Mouse (Mus musculus) kidney, adult 9 months (tissue): ENCODE results near the gene Hivep2.

Experiments
- DNase-seq: peaks from one replicate; pipeline ENCODE4 v3.0.0; 2022

The Hivep2 gene

DNA sequence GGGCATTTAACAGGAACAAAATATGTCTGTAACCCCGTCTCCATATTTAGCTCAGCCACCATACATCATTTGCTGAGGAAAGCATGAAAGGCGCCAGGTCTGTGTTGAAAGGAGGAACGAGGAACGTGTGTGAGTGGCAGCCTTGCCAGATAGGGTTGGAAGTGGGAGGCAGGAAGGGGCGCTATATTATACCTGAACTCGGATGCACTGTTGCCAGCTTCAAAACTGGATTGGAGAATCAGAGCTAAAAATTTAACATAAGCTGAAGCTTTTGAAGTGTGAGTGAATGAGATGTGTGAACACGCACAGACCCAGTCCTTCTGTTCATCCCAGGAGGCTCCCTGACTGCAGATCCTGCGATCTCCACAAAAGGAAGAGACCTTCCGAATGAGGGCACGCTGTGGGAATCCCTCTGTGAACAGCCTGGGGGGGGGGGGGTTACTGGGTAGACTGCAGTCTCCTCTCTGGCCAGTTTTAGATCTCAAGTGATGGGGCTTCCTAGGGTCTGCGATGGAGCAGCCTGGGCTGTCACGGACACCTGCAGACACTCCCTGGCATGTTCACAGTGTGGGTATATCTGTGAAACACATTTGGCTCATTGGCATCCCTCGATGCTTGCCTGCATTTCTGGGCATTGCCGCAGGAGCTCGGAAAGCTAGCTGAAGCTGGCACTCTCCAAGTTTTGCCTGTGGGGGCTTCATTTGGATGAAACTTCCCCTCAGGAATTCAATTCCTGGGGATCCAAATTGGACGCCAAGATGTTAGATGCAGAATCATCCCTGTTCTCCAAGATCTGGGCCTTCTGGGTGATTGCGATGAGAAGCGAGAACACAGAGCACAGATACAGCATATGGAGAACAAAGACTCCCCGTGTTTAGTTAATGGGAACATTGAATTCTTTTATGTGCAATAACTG, 213.8 kb downstream of the Hivep2 start:
- DNase-seq: no peak

DNA sequence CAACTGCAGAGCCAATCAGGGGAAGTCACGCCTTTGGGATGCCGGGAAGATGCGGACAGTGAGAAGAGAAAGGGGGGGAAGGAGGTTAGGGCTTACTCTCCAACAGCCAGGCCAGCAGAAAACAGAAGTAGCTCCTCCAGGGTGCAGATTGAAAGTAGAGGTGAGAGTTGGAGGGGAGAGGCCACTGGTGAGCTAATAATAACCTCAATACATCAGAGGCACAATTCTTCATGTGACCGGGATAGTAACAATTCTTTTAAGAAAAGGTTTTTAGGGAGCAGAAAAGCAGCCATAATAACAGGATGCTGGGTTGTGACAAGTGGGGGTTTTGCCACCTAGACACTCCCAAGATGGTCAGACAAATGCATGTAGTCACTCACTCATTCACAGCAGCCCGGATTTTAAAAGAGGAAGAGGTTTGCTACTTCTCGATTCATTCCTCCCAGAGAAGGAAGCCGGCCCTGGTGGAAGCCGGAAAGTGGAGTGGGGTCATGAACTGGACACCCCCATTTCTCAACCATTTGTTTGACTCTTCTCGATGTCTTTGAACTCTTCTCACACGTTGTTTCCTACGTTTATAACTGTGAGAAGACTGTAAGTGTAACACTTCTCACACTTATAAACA, 220.6 kb downstream of the Hivep2 start:
- DNase-seq: no peak

DNA sequence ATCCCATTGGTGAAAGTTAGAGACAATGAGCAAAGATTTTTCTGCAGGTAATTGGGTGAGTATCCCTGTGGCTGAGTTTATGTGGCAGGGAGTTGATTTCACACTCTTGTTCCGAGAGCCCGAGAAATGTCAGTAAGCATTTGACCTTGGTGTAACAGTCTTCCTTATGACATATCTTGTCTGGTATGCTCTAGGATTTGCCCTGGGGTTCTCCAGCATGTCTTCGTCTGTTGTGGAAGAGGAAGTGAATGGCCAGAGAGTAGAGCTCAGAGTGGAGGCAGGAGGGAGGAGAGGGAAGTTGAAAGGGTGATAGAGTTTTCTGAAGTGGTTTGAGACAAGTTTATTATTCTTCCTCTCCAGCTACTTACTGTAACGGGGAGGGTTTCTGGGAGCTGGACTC, 223.2 kb downstream of the Hivep2 start:
- no peak for DNase-seq

DNA sequence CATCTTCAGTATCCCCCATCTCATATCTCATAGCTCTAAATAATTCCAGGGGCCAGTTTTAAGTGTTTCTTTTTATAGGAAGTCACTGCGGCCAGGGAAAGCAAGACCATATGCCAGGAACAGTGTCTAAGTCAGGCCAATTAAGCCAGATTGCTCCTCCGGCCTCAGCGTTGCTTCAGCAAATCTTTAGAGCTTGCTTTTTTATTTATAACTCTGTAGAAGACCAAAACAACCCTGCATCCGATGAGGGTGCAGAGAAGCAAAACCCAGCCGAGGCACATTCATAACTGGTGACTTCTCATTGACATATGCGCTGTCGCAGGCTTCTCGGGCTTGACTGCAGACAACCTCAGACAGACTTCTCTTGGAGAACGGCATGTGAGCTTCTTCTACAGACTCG, 225.3 kb downstream of the Hivep2 start:
- DNase-seq: no peak

DNA sequence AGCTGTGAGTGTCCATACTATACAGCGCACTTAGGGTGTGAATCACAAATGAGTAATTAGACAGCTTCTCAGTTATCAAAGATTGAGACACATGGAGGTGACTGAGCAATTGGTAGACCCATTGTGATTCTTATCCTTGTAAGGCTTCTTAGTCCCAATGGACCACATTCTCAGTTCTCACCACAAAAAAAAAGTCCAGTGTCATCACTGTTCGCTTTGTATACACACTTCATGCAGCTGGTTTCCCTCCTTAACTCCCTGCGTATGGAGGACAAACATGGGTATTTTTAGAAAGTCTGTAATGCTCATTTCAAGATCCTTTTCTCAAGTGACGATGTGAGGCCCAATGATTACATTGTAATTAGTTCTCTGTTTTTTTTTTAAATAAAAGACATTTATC, 226.3 kb downstream of the Hivep2 start:
- no peak for DNase-seq

DNA sequence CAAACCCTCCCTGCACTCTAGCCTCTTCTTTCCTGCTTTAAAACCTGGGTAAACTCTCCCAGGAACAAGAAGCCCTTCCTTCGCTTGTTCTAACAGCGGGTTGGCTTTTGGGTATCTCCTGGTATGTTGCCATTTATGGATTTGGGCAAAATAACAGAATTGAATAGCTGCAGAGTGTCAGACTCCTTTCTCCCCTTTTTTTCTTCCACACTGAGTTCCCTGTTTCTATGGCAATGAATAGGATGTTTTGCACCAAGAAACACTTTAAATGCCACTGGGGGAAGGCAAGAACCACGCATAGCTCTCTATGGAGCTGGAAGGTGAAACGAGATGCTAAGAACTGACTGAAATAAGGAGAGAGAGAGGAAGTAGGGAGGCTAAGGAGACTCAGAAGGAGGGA, 227.8 kb downstream of the Hivep2 start:
- no peak for DNase-seq

DNA sequence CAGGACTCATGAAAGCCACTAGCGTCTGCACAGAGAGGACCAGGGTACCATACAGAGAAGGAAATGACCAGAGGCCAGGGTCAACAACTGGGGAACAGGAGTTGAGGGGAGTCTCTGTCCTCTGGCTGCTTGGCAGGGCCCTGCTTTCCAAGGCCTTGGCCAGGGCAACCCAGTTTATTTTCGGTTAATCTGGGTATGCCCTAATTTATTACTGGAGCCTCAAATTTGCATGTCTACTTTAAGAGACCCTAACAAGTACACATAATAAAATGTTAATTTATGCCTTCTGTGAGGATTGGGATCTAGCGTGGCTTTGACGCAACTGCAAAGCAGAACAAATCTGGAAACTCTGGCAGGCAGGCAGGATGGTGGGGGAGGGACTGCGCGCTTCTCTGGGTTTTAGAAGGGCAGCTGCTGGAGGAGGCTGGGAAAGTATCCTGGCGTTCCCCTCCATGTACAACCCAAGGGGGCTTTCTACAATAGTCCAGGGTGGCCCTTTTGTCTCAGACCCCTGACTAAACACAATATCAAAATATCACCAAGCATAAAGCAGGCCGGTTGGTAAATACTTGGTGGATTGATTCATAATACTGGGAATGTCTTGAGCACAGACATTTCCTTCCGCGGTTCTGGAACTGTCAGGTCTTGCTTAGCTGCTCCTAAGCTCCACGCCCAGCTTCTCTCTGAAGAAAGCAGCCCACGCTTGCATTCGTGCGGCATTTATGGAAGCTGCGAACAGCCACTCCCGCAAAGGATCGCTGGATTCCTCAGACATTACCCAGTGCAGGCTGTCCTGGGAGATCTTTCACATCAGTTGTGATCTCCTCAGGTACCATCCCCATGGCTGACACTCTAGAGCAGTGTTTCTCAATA, 230.1 kb downstream of the Hivep2 start:
- DNase-seq: peak; percentile 19

DNA sequence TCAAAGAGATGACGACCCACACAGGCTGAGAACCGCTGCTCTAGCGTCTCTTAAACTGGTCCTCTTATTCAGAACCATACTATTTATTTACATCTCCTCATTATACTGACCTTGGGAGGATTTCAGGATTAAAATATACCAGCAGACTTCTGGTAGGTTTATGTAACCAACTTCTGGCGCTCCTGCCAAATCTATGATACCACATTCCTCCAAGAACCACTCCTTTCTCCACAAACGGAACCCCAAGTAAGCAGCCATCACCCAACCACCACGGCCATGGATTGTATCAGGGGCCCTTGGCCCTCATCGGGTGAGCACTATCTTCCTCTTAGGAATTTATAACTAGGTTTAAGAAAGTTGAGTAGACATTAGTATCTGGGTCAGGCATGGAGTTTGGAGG, 230.9 kb downstream of the Hivep2 start:
- DNase-seq: no peak

DNA sequence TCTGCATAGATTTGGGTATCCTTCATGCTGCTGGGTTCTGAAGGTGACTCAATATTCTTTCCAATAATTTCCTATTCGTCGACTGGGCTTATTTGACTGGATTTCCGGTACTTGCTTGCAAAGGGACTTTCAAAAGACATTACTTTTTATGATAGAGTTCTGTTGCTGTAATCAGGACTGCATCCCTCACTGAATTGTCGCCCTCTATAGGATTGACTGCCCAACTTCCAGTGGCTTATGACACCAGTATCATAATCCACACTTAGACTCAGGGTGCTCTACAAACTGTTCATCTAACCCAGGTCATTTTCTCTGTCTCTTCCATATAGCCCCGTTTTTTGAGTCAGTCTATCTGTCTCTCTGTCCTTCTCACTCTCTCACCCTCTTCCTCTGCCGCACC, 231.4 kb downstream of the Hivep2 start:
- no peak for DNase-seq

DNA sequence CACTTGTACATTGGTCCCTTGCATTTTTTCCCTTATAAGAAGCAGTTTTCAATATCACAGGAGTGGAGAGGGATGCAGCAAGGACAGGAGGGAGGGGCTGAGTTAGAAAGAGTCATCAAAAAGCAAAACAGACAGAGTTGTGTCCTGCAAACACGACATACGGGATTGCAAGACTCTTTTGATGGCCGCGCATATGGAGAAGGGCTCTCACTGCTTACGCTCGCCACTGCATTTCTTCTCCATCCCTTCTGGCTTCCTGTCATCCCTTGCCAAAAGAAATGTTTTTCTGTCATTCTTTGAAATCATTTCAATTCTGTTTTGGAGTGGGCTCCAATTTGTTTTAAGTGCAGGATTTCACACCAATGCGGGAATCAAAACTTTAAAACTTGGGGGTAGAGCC, 233.5 kb downstream of the Hivep2 start:
- no peak for DNase-seq

DNA sequence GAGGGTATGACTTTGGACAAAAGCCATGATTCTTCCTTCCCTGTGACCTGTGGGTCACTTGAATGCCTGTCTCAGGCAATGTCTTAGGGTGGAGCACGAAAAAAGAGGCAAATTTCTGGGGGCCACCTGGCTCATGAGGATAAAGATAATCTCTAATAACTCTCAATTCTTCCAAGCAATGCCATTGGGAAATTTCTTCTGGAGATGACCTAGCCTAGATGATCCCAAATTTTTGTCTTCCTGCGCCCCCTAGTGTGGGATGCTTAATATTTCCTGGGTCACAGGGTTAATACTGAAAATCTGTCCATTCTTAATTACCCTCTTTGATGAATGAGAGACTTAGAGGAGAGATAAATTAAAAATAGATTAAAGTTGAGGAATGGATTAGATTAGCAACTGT, 234.4 kb downstream of the Hivep2 start:
- peak; percentile 65 for DNase-seq
